Mouse (Mus musculus) kidney, postnatal 14 days (tissue): ENCODE results near the gene Olfr1434.
"Not testable (repeated sequence)": the region's sequence is repeated elsewhere in the genome, so short reads cannot be mapped to it uniquely, and the experiment has no call there.

Experiments
- DNase-seq: peaks from one replicate; pipeline ENCODE4 v3.0.0; 2022; ENCODE audit warnings: mixed read lengths

The Olfr1434 gene

DNA sequence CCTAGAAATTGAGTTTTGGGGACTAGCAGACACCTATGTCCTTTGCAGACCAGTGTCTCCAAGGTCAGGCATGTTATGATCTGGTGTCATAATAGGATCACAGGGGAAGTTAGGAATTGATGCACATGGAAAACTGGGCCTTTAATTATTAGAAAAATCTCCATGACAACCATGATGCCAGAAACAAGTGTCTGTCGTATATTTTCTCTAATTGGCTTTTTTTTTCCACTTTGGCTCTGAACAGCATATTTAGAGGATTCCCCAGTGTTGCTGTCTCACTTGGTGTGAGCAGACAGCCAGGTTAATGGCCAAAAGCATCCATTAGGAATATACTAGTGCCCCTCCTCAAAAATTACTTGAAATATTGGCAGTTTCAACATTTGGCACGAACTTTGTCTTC, at the start of gene Olfr1434:
Gene Olfr1434, plus strand, starts transcription at position 301 of the 400 bp plus-strand sequence.
- no peak for DNase-seq

DNA sequence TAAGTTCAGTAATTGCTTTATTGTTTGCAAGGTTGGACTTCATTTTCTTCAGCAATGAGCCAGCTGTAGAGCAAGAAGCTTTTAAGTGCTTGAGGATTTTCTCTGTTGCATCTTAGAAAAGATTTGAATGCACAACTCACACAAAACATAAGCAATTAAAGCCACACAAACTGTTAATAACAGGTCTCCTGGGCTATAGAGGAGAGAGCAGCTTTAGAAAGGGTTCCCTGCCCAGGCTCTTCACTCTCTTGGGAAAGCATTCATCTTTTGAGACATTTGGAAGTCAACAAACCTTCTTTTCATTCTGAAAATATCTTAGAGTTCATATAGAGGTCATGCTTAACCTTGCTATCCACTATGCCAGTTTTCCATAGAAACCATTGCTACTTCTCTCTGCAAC, 47.2 kb upstream of the Olfr1434 start, which contains the start of gene Olfr1432:
Gene Olfr1432, minus strand, starts transcription at position 101 of the 400 bp plus-strand sequence.
- DNase-seq, result not testable (repeated sequence)

DNA sequence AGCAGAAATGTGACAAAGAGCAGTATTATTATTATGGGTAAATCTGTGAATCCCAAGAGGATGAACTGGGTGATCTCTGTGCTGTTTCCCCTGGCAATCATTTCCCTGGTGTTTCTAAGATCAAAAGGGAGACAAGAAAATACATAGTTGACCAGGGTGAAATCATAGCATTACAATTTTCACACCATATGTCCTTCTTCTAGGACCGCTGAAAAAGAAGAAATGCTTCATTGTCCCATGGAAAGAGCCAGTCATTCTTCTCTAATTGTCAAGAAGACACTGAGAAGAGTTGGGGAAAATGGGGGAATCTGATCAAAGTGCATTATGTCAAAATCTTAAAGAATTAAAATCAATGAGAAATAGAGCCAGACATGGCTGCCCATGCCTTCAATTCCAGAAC, 38.1 kb upstream of the Olfr1434 start, which contains the start of gene Olfr262:
Gene Olfr262, minus strand, starts transcription at position 101 of the 400 bp plus-strand sequence.
- DNase-seq, result no peak

DNA sequence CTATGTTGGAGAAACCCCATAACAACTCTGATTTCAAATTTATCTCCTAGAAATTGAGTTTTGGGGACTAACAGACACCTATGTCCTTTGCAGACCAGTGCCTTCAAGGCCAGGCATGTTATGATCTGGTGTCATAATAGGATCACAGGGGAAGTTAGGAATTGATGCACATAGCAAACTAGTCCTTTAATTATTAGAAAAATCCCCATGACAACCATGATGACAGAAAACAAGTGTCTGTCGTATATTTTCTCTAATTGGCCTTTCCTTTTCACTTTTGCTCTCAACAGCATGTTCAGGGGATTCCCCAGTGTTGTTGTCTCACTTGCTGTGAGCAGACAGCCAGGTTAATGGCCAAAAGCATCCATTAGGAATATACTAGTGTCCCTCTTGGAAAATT, 18.9 kb upstream of the Olfr1434 start, which contains the start of gene Olfr235:
Gene Olfr235, plus strand, starts transcription at position 301 of the 400 bp plus-strand sequence.
- no peak for DNase-seq

DNA sequence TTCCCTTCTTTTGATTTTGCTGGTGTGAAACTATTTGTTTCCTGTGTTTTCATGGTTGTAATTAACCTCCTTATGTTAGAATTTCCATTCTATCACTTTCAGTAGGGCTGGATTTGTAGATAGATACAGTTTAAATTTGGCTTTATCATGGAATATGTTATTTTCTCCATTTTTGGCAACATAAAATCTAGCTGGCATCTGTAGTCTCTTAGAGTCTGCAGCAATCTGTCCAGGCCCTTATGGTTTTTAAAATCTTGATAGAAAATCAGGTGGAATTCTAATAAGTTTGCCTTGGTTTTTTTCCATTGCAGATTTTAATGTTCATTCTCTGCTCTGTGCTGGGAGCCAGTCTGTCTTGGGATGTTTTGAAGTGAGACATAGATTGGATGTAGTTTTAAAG, 13.3 kb downstream of the Olfr1434 start:
- no peak for DNase-seq

DNA sequence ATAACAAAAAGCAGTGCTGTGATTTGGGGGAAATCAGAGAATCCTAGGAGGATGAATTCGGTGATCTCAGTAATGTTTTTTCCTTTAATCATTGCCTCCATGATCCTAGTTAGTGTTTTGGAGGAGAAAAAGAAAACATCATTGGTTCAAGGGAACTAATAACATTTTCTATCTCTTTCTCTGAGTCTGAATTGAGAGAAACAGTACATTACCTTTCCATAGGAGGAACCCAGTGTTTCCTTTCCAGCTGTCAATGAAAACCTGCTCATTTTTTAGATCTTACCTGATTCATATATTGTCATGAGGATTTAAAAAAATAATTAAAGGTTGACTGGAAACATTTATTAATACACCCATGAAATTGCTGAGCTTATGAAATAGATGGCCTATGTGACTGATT, 19.4 kb downstream of the Olfr1434 start, which contains the start of gene Olfr1436:
Gene Olfr1436, minus strand, starts transcription at position 101 of the 400 bp plus-strand sequence.
- DNase-seq, result not testable (repeated sequence)

DNA sequence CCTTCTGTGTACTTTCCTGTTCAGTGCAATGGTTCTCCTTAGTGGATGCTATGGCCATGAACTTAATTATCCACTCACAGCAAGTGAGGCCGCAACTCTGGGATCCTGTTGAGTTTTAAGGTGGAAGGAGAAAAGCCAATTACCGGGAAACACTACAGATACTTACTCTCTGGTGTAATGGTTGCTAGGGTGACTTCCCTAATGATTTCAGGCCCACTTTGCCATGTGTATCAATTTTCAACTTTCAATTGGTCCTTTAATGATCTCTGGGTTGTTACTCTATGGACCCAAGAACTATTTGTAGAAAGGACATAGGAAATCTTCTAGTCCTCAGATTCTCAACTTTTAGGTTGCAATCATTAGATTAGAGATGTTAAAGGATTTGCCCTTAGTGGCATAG, 45.3 kb downstream of the Olfr1434 start, which contains the start of gene Olfr1437:
Gene Olfr1437, minus strand, starts transcription at position 101 of the 400 bp plus-strand sequence.
- DNase-seq, result no peak
